Mouse (Mus musculus) megakaryocyte, embryonic 14.5 days (primary cell): Measurements from ENCODE around the gene Qser1. TPM values are rescaled to one million over a fixed set of nuclear protein-coding genes. Genes with fewer than 3 reads are reported as not detected.

Experiments used
- H3K27me3 ChIP-seq: replicated peaks from 2 replicates; pipeline ENCODE3; 2012; ENCODE audit warnings: inconsistent platforms
- H3K36me3 ChIP-seq: replicated peaks from 2 replicates; pipeline ENCODE3; 2012; ENCODE audit warnings: low read length, inconsistent platforms, mixed read lengths
- H3K4me1 ChIP-seq: 2 replicates; pipeline ENCODE4 v1.6.1; 2012; ENCODE audit warnings: inconsistent platforms
- H3K4me3 ChIP-seq: replicated peaks from 2 replicates; pipeline ENCODE3; 2012; ENCODE audit warnings: moderate library complexity, mild to moderate bottlenecking, inconsistent platforms
- H3K9me3 ChIP-seq: 2 replicates; pipeline ENCODE4 v1.6.1; 2012; ENCODE audit warnings: inconsistent platforms
- FLI1 ChIP-seq: IDR thresholded peaks from 2 replicates; pipeline ENCODE4 v1.6.1; 2012; ENCODE audit warnings: low read length, inconsistent platforms, mixed read lengths
- GATA1 ChIP-seq: IDR thresholded peaks from 3 replicates; pipeline ENCODE4 v1.6.1; 2012; ENCODE audit warnings: mixed read lengths, low read length, inconsistent platforms, borderline replicate concordance
- polyA plus RNA-seq: library from polyadenylated mRNA; stranded (reverse); fragments of >175 nt; gene quantifications from 2 replicates; pipeline ENCODE4 v1.2.3, GENCODE M21; 2012; ENCODE audit warnings: low replicate concordance; ENCODE audit not compliant: insufficient read depth

The Qser1 gene
- polyA plus RNA-seq, 1 experiment, result 0.15 TPM

- TF ChIP-seq GATA1 (no peak), FLI1 (no peak)
- H3K9me3 ChIP-seq, result no peaks in the 10 kb centered on the region
- peaks cover 8% of the 10 kb centered on the region for H3K27me3 ChIP-seq
- H3K36me3 ChIP-seq, result no peaks in the 10 kb centered on the region
- no peak overlapping the region for H3K4me3 ChIP-seq
- peaks cover 32% of the 10 kb centered on the region for H3K4me1 ChIP-seq
Measured at GRCm38 (mm10) chr2:104741015-104741758, 75.4 kb downstream of the Qser1 start.

GRCm38 (mm10) chr2:104740248-104740949 lies 76.2 kb downstream of the Qser1 start:
- Histone ChIP-seq H3K4me3 (no peak overlapping the region), H3K4me1 (peaks cover 32% of the 10 kb centered on the region), H3K27me3 (peaks cover 10% of the 10 kb centered on the region), H3K9me3 (peaks cover 2% of the 10 kb centered on the region; the same call in 1 of the 2 replicates), H3K36me3 (peaks cover 2% of the 10 kb centered on the region)
- TF ChIP-seq GATA1 (no peak), FLI1 (no peak)

- H3K4me3 ChIP-seq, result no peak overlapping the region
- peaks cover 30% of the 10 kb centered on the region for H3K4me1 ChIP-seq
- TF ChIP-seq FLI1 (no peak), GATA1 (no peak)
- peaks cover 10% of the 10 kb centered on the region for H3K27me3 ChIP-seq
- H3K36me3 ChIP-seq, result peaks cover 2% of the 10 kb centered on the region
- H3K9me3 ChIP-seq, result peaks cover 3% of the 10 kb centered on the region; the same call in 1 of the 2 replicates
Measured at GRCm38 (mm10) chr2:104739691-104740090, 76.9 kb downstream of the Qser1 start.

GRCm38 (mm10) chr2:104736241-104736640 lies 80.3 kb downstream of the Qser1 start:
- Histone ChIP-seq H3K4me1 (peaks cover 25% of the 10 kb centered on the region), H3K36me3 (peaks cover 2% of the 10 kb centered on the region), H3K4me3 (no peak overlapping the region), H3K27me3 (peaks cover 10% of the 10 kb centered on the region), H3K9me3 (peaks cover 3% of the 10 kb centered on the region; the same call in 1 of the 2 replicates)
- TF ChIP-seq FLI1 (no peak), GATA1 (no peak)

GRCm38 (mm10) chr2:104732562-104733256 lies 83.9 kb downstream of the Qser1 start:
- Histone ChIP-seq H3K9me3 (peaks cover 3% of the 10 kb centered on the region; the same call in 1 of the 2 replicates), H3K4me1 (peaks cover 21% of the 10 kb centered on the region), H3K36me3 (peaks cover 4% of the 10 kb centered on the region), H3K4me3 (no peak overlapping the region), H3K27me3 (peaks cover 2% of the 10 kb centered on the region)
- TF ChIP-seq FLI1 (no peak), GATA1 (no peak)

GRCm38 (mm10) chr2:104732033-104732444 lies 84.5 kb downstream of the Qser1 start:
- Histone ChIP-seq H3K4me3 (peak overlapping the region; percentile 85), H3K4me1 (peaks cover 21% of the 10 kb centered on the region), H3K27me3 (peaks cover 2% of the 10 kb centered on the region), H3K36me3 (peaks cover 6% of the 10 kb centered on the region), H3K9me3 (peaks cover 3% of the 10 kb centered on the region; the same call in 1 of the 2 replicates)
- TF ChIP-seq GATA1, result no peak
- TF ChIP-seq FLI1, result no peak

- TF ChIP-seq FLI1 (no peak), GATA1 (no peak)
- no peaks in the 10 kb centered on the region for H3K9me3 ChIP-seq
- H3K36me3 ChIP-seq, result peaks cover 11% of the 10 kb centered on the region
- no peaks in the 10 kb centered on the region for H3K27me3 ChIP-seq
- H3K4me3 ChIP-seq, result no peak overlapping the region
- H3K4me1 ChIP-seq, result peaks cover 15% of the 10 kb centered on the region
Measured at GRCm38 (mm10) chr2:104727369-104727768, 89.2 kb downstream of the Qser1 start.

- no peak overlapping the region for H3K4me3 ChIP-seq
- no peaks in the 10 kb centered on the region for H3K27me3 ChIP-seq
- H3K36me3 ChIP-seq, result peaks cover 6% of the 10 kb centered on the region
- peaks cover 22% of the 10 kb centered on the region for H3K4me1 ChIP-seq
- TF ChIP-seq GATA1 (no peak), FLI1 (no peak)
- H3K9me3 ChIP-seq, result no peaks in the 10 kb centered on the region
Measured at GRCm38 (mm10) chr2:104722021-104722420, 94.5 kb downstream of the Qser1 start.

- peaks cover 42% of the 10 kb centered on the region for H3K4me1 ChIP-seq
- peaks cover 2% of the 10 kb centered on the region for H3K36me3 ChIP-seq
- H3K27me3 ChIP-seq, result no peaks in the 10 kb centered on the region
- TF ChIP-seq FLI1, result no peak
- no peak overlapping the region for H3K4me3 ChIP-seq
- H3K9me3 ChIP-seq, result no peaks in the 10 kb centered on the region
Measured at GRCm38 (mm10) chr2:104717827-104718226, 98.7 kb downstream of the Qser1 start.

- Histone ChIP-seq H3K9me3 (no peaks in the 10 kb centered on the region), H3K4me1 (peaks cover 47% of the 10 kb centered on the region), H3K4me3 (peak overlapping the region; percentile 31), H3K27me3 (no peaks in the 10 kb centered on the region), H3K36me3 (peaks cover 2% of the 10 kb centered on the region)
- no peak for TF ChIP-seq GATA1
- no peak for TF ChIP-seq FLI1
Measured at GRCm38 (mm10) chr2:104717231-104717735, 99.3 kb downstream of the Qser1 start.
